ENCODE assay signal across 8 mouse cellular contexts in the genomic region with DNA sequence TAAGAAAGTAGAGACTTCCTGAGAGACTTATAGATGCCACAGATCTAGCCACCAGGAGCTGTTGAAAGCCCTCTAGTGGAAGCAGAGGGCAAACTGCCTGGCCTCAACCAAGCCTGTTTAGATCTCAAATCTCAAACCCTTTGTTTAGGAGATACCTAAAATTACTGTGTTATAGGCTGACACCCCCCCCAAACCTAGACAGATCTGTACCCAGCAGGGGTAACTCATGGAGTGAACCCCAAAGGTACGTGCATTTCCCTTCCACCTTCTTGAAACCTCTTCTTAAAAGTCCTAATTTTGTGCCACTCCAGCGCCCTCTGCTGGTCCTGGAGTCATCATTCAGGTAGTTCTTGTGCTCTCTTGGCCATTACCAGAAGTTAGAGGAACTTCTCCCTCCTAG. TPM values are rescaled to one million over a fixed set of nuclear protein-coding genes. Genes with fewer than 3 reads are reported as not detected.
A peak's percentile ranks its signal among the peaks of the same experiment; 100 is the strongest.
DNase-seq lines count a peak whose midpoint lies in the region; ATAC-seq and TF ChIP-seq lines count a peak whose summit lies in the region.

No protein-coding gene starts in this region.

- TF ChIP-seq POLR2A in spleen, adult 2 months (IDR thresholded peaks at IDR 0.05; ENCODE audit: low read depth, low read length): no peak
- no peak for TF ChIP-seq POLR2A in small intestine, adult 2 months (IDR thresholded peaks at IDR 0.05; ENCODE audit: low read depth, low read length)

- ATAC-seq in megakaryocyte-erythroid progenitor cell, adult 5-6 weeks (replicated peaks; ENCODE audit: low FRiP score, low TSS enrichment, poor library complexity, severe bottlenecking): peak; percentile 59; the same call in 1 of the 2 replicates

- TF ChIP-seq CTCF in spleen, adult 2 months (IDR thresholded peaks at IDR 0.05; ENCODE audit: extremely low read depth, insufficient read depth, insufficient read length, insufficient replicate concordance): peak; percentile 9; the same call in 1 of the 2 replicates
- peak; percentile 45; the same call in 1 of the 2 replicates for TF ChIP-seq CTCF in small intestine, adult 2 months (IDR thresholded peaks at IDR 0.05; ENCODE audit: extremely low read depth, insufficient read length, insufficient replicate concordance, low read depth, low read length)

- peaks cover 4% of the 10 kb centered on the region; the same call in 1 of the 2 replicates for H3K4me1 ChIP-seq in spleen, adult 2 months (ENCODE audit: control insufficient read depth, insufficient read depth, insufficient read length)
- peaks cover 5% of the 10 kb centered on the region for H3K4me1 ChIP-seq in small intestine, adult 2 months (ENCODE audit: control insufficient read depth, insufficient read depth, insufficient read length, low read length)

- peaks cover 11% of the 10 kb centered on the region for H3K27me3 ChIP-seq in spleen, adult 2 months (ENCODE audit: control insufficient read depth, insufficient read depth, low read length)
- peaks cover 10% of the 10 kb centered on the region; the same call in 1 of the 2 replicates for H3K27me3 ChIP-seq in small intestine, adult 2 months (ENCODE audit: control insufficient read depth, insufficient read depth, low read length)

- no peak overlapping the region for H3K4me3 ChIP-seq in spleen, adult 2 months (ENCODE audit: extremely low read depth, insufficient read depth, insufficient read length)
- H3K4me3 ChIP-seq in small intestine, adult 2 months (ENCODE audit: low read depth, low read length): no peak overlapping the region

- 3% methylated on average over 2 of the region's 2 CpGs for WGBS in spleen, adult 2 months
- 1% methylated on average over 2 of the region's 2 CpGs for WGBS in small intestine, adult 2 months

- no peak for DNase-seq in spleen, adult 2 months (ENCODE audit: low read depth in 1 of 2, low spot score in 2 of 2)
- DNase-seq in spleen, postnatal 4 days (ENCODE audit: low spot score in 2 of 2): no peak
- peak; percentile 62 to 68 for DNase-seq in adrenal gland, postnatal 36 days
- peak; percentile 47 for DNase-seq in embryo, embryonic 9.5 days (ENCODE audit: extremely low spot score)
- peak; percentile 60 to 86 for DNase-seq in layer of hippocampus, adult 18-20 months (ENCODE audit: low spot score in 2 of 2)
- no peak for DNase-seq in spleen, adult 12 weeks (ENCODE audit: low spot score)

- no peaks in the 10 kb centered on the region for H3K36me3 ChIP-seq in spleen, adult 2 months (ENCODE audit: control insufficient read depth, insufficient read depth, low read length)
- H3K36me3 ChIP-seq in small intestine, adult 2 months (ENCODE audit: control insufficient read depth, insufficient read depth, low read length): no peaks in the 10 kb centered on the region

- no peak overlapping the region for H3K27ac ChIP-seq in spleen, adult 2 months (ENCODE audit: insufficient read depth, low read length)
- H3K27ac ChIP-seq in small intestine, adult 2 months (ENCODE audit: insufficient read depth, low read depth, low read length): no peak overlapping the region

RNA-seq across cellular contexts. Expression of gene Dner, which starts 1.1 kb away (rescaled TPM):
- polyA plus RNA-seq in spleen, adult 2 months (2012; rRNA removed): 0.08 and 0.14 TPM in 2 replicates
- 1 to 10 TPM; 2.3 to 2.8 TPM for total RNA-seq in adrenal gland, postnatal 36 days (2021)
- total RNA-seq in layer of hippocampus, adult 18-20 months (2021): 100 to 1,000 TPM; 108 to 117 TPM
- total RNA-seq in megakaryocyte-erythroid progenitor cell, adult 5-6 weeks (2014; fragmentation: Nextera tagmentation): not detected in 2 replicates
- not detected in 2 replicates for total RNA-seq in megakaryocyte-erythroid progenitor cell, adult 5-6 weeks (2017)
- polyA plus RNA-seq in small intestine, adult 2 months (2012; rRNA removed): 1.5 and 3.3 TPM in 2 replicates

Comparison
In these comparisons a context has a peak if more than half of its experiments do, and no peak if none do; other contexts are left out.
1. DNase-seq: peak in adrenal gland, postnatal 36 days (2 of 2), embryo, embryonic 9.5 days (single experiment) and layer of hippocampus, adult 18-20 months (2 of 2); none in spleen, adult 2 months (0 of 2), spleen, postnatal 4 days (0 of 2) and spleen, adult 12 weeks (single experiment).
2. RNA of gene Dner, which starts 1.1 kb away (total RNA-seq): 108 to 117 TPM in layer of hippocampus, adult 18-20 months; 2.3 to 2.8 TPM in adrenal gland, postnatal 36 days and not detected in megakaryocyte-erythroid progenitor cell, adult 5-6 weeks; every median in the first group is over 10 times any median in the second.